Mouse (Mus musculus): ENCODE data around the gene Aspg.

Aspg gene

GRCm38 (mm10) chr12:112153597-112153996 lies 47.1 kb downstream of the Aspg start:
- no peak for DNase-seq

GRCm38 (mm10) chr12:112154476-112154875 lies 48.0 kb downstream of the Aspg start:
- DNase-seq: no peak

GRCm38 (mm10) chr12:112155218-112156051 lies 49.0 kb downstream of the Aspg start:
- peak; percentile 61 for DNase-seq

GRCm38 (mm10) chr12:112156804-112157203 lies 50.3 kb downstream of the Aspg start:
- no peak for DNase-seq

- peak; percentile 44 for DNase-seq
Measured at GRCm38 (mm10) chr12:112158246-112158645, 51.8 kb downstream of the Aspg start.

- DNase-seq: no peak
Measured at GRCm38 (mm10) chr12:112158784-112159183, 52.3 kb downstream of the Aspg start.

GRCm38 (mm10) chr12:112163981-112164839 lies 57.7 kb downstream of the Aspg start:
- DNase-seq: no peak

- no peak for DNase-seq
Measured at GRCm38 (mm10) chr12:112164840-112165219, 58.4 kb downstream of the Aspg start.

- DNase-seq: peak; percentile 60
Measured at GRCm38 (mm10) chr12:112169240-112169639, 62.8 kb downstream of the Aspg start.

GRCm38 (mm10) chr12:112170671-112171574 lies 64.4 kb downstream of the Aspg start:
- no peak for DNase-seq

GRCm38 (mm10) chr12:112171657-112172056 lies 65.2 kb downstream of the Aspg start:
- DNase-seq: no peak

- DNase-seq: no peak
Measured at GRCm38 (mm10) chr12:112172214-112172613, 65.7 kb downstream of the Aspg start.

Data from kidney, adult 9 months (tissue).